Mouse (Mus musculus) liver, embryonic 13.5 days (tissue): Measurements from ENCODE around the gene Cers5. TPM values are rescaled to one million over a fixed set of nuclear protein-coding genes. Genes with fewer than 3 reads are reported as not detected.

Experiments
- ATAC-seq: fragments of 200-750 bp; cut with Nextera tagmentation; 2 replicates; pipeline ENCODE4 v1.8.0; 2017; ENCODE audit warnings: low read depth, mild to moderate bottlenecking, moderate number of reproducible peaks, moderate library complexity
- DNase-seq: peaks from one replicate; pipeline ENCODE4 v3.0.0; 2022
- H3K27ac ChIP-seq: fragments of 300-500 bp; sonication (generic); 2 replicates; pipeline ENCODE4 v1.5.1; 2015; ENCODE audit warnings: moderate library complexity, mild to moderate bottlenecking, inconsistent platforms
- H3K27me3 ChIP-seq: fragments of 300-500 bp; sonication (generic); 2 replicates; pipeline ENCODE4 v1.6.1; 2015; ENCODE audit warnings: mild to moderate bottlenecking, inconsistent platforms
- H3K36me3 ChIP-seq: fragments of 300-500 bp; sonication (generic); 2 replicates; pipeline ENCODE4 v1.6.1; 2015; ENCODE audit warnings: mild to moderate bottlenecking, inconsistent platforms
- H3K4me1 ChIP-seq: fragments of 300-500 bp; sonication (generic); replicated peaks from 2 replicates; pipeline ENCODE4 v1.6.1; 2015; ENCODE audit warnings: inconsistent platforms
- H3K4me2 ChIP-seq: fragments of 300-500 bp; sonication (generic); 2 replicates; pipeline ENCODE4 v1.6.1; 2015; ENCODE audit warnings: inconsistent platforms, mild to moderate bottlenecking, moderate library complexity
- H3K4me3 ChIP-seq: fragments of 300-500 bp; sonication (generic); replicated peaks from 2 replicates; pipeline ENCODE4 v1.5.1; 2015; ENCODE audit warnings: mild to moderate bottlenecking, inconsistent platforms
- H3K9ac ChIP-seq: fragments of 300-500 bp; sonication (generic); 2 replicates; pipeline ENCODE4 v1.6.1; 2015; ENCODE audit warnings: mild to moderate bottlenecking, inconsistent platforms
- H3K9me3 ChIP-seq: fragments of 300-500 bp; sonication (generic); replicated peaks from 2 replicates; pipeline ENCODE4 v1.6.1; 2016; ENCODE audit warnings: inconsistent platforms
- WGBS: fragments of 180-500 bp; shearing (Covaris S2); methylation state at CpG from one replicate; pipeline ENCODE4 v1.1.7; 2015; ENCODE audit not compliant: insufficient replicate concordance; 5-methylcytosine and 5-hydroxymethylcytosine counted together
- polyA plus RNA-seq: library from polyadenylated mRNA; unstranded; fragments of >200 nt; fragmentation: Nextera tagmentation; extraction: Ambion mirVana; gene quantifications from 2 replicates; pipeline ENCODE4 v1.2.1, GENCODE M21; 2015

Cers5 gene
- polyA plus RNA-seq, 1 experiment from 2014 or later = 11.2 TPM

DNA sequence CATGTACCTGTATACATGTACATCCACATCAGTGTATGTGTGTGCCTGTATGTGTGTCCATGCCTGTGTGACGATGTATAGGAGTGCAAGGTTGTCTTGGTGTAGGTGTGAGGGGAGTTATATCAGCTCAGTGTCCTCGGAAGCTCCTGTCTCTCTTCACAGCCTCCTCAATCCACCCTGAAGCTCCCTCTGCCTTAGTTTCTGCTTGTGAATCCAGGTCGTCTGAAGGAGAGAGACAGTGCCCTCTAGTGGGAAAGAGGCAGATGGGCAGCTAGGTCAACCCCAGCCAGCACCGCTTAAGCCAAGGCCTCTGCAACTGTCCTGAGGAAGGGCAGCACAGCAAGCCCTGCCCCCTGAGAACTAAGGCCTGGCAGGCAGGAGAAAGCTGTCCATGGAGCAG lies 84.0 kb downstream of the Cers5 start:
- no peak overlapping the region for H3K27ac ChIP-seq
- H3K27me3 ChIP-seq = peaks cover 42% of the 10 kb centered on the region
- no peak overlapping the region for H3K4me3 ChIP-seq
- no peak overlapping the region for H3K4me2 ChIP-seq
- DNase-seq (no peak), ATAC-seq (no peak)
- H3K36me3 ChIP-seq = no peaks in the 10 kb centered on the region
- H3K9ac ChIP-seq = no peak overlapping the region
- WGBS = 7% methylated on average over 4 of the region's 4 CpGs
- H3K4me1 ChIP-seq = peaks cover 7% of the 10 kb centered on the region
- no peaks in the 10 kb centered on the region for H3K9me3 ChIP-seq

Other genes starting within 250 kb of the Cers5 start
- 0.06 and 0.16 TPM in 2 replicates for gene Faim2, start 244.7 kb downstream of the Cers5 start, polyA plus RNA-seq
- gene Aqp2, start 193.8 kb downstream of the Cers5 start, polyA plus RNA-seq = not detected in 2 replicates
- gene Aqp5, start 182.1 kb downstream of the Cers5 start, polyA plus RNA-seq = 0.08 and 0.24 TPM in 2 replicates
- gene Aqp6, start 171.5 kb downstream of the Cers5 start, polyA plus RNA-seq = not detected in 2 replicates
- 69.2 and 80.8 TPM in 2 replicates for gene Racgap1, start 121.2 kb downstream of the Cers5 start, polyA plus RNA-seq
- gene Asic1, start 102.5 kb downstream of the Cers5 start, polyA plus RNA-seq = 0.53 and 0.57 TPM in 2 replicates
- gene Smarcd1, start 70.8 kb downstream of the Cers5 start, polyA plus RNA-seq = 7.1 TPM in 2 replicates
- not detected in 2 replicates for gene Gm17349, start 67.4 kb downstream of the Cers5 start, polyA plus RNA-seq
- 11.5 and 13.9 TPM in 2 replicates for gene Gpd1, start 55.4 kb downstream of the Cers5 start, polyA plus RNA-seq
- gene Cox14, start 47.3 kb downstream of the Cers5 start, polyA plus RNA-seq = 71.6 and 80.5 TPM in 2 replicates
- gene Lima1, start 102.6 kb upstream of the Cers5 start, polyA plus RNA-seq = 7.8 and 12.0 TPM in 2 replicates
- gene Fam186a, start 194.2 kb upstream of the Cers5 start, polyA plus RNA-seq = not detected in 2 replicates
- 20.0 and 26.6 TPM in 2 replicates for gene Larp4, start 197.2 kb upstream of the Cers5 start, polyA plus RNA-seq